Mouse (Mus musculus): Measurements from ENCODE around the gene 0610010F05Rik. TPM values are rescaled to one million over a fixed set of nuclear protein-coding genes. Genes with fewer than 3 reads are reported as not detected.

The 0610010F05Rik gene
- total and polyA plus RNA-seq, 3 experiments = 1.1 to 11.4 (median 9.0) TPM

DNA sequence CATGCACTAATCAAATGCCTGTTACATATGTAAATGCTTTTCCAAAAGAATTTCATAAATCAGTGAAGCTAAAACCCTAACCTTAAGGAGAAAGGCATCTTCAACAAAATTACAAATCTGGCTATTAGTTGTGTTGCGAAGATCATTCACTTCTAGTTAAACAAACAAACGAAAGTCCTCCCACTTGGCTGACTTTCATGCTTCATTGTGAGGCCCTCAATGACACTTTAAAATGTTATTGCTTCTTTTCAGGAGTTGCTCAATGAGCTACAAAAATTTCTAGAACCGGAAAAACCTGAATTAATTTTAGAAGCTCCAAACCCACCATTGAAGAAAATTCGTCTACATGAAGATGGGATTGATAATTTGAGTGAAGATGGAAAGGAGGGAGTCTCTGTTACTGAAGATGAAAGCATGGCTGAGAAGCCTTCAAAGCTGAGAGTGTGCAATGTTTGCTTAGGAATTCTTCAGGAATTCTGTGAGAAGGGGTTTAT is 38.9 kb upstream of the 0610010F05Rik start:
- TF ChIP-seq POLR2A (IDR thresholded peaks at IDR 0.05; ENCODE audit: insufficient read depth, low read depth, low read length) = no peak
- no peak for TF ChIP-seq EP300 (IDR thresholded peaks at IDR 0.05; ENCODE audit: insufficient read depth, low read depth, low read length)
- TF ChIP-seq CTCF (IDR thresholded peaks at IDR 0.05) = no peak

DNA sequence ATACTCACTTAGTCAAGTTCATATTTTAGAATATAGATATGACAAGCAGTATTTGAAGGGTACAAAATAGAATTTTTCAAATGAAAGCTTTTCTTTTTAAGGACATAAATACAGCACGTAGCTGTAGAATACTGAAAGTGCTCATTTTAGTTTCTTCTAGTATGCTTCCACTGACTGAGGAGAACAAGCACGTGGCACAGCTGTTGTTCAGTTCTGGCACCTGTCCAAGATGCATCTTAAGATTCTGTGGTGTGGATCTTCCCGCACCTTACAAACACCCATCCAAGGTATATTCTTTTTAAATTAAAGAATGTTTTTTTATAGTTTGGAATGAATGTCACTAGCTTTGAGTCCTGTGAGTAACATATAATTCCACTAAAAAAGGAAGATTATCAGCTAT is 33.7 kb upstream of the 0610010F05Rik start:
- Histone ChIP-seq H3K36me3 (ENCODE audit: control insufficient read depth, insufficient read depth, low read length) (peaks cover 2% of the 10 kb centered on the region; the same call in 1 of the 2 replicates), H3K4me1 (ENCODE audit: control insufficient read depth, insufficient read depth, low read length) (peaks cover 2% of the 10 kb centered on the region), H3K27me3 (ENCODE audit: control insufficient read depth, insufficient read depth, low read length) (no peaks in the 10 kb centered on the region), H3K4me3 (peak overlapping the region; percentile 96), H3K9ac (ENCODE audit: low read depth, low read length) (no peak overlapping the region), H3K27ac (no peak overlapping the region; the same call in 1 of the 2 replicates), H3K79me2 (replicated peaks; ENCODE audit: control insufficient read depth, insufficient read depth, low read length) (peaks cover 5% of the 10 kb centered on the region)
- intact Hi-C loops (cut with DNase I) = loop anchor here (10.0 kb wide), 1 partner anchor 172 kb away; the partner anchor contains the start of gene Ahsa2
- TF ChIP-seq EP300 (IDR thresholded peaks at IDR 0.05; ENCODE audit: insufficient read depth, low read depth, low read length) (no peak), POLR2A (IDR thresholded peaks at IDR 0.05; ENCODE audit: insufficient read depth, low read depth, low read length) (no peak), CTCF (IDR thresholded peaks at IDR 0.05) (no peak)
- 19% methylated on average over 3 of the region's 3 CpGs for WGBS
- no peak for DNase-seq

More for the DNA sequence above, 38.9 kb upstream of the 0610010F05Rik start:
- no peaks in the 10 kb centered on the region for H3K27me3 ChIP-seq (ENCODE audit: control insufficient read depth, insufficient read depth, low read length)
- H3K79me2 ChIP-seq (replicated peaks; ENCODE audit: control insufficient read depth, insufficient read depth, low read length) = peaks cover 2% of the 10 kb centered on the region; the same call in 1 of the 2 replicates
- WGBS = 90% methylated on average over 4 of the region's 4 CpGs
- no peak overlapping the region for H3K9ac ChIP-seq (ENCODE audit: low read depth, low read length)
- no peaks in the 10 kb centered on the region; the same call in none of the 2 replicates for H3K36me3 ChIP-seq (ENCODE audit: control insufficient read depth, insufficient read depth, low read length)
- no peak overlapping the region for H3K27ac ChIP-seq
- DNase-seq = no peak
- H3K4me1 ChIP-seq (ENCODE audit: control insufficient read depth, insufficient read depth, low read length) = no peaks in the 10 kb centered on the region
- intact Hi-C loops (cut with DNase I) = loop anchor here (10.0 kb wide), 1 partner anchor 182 kb away; no protein-coding TSS in a partner anchor
- no peak overlapping the region for H3K4me3 ChIP-seq

- peaks cover 5% of the 10 kb centered on the region for H3K79me2 ChIP-seq (replicated peaks; ENCODE audit: control insufficient read depth, insufficient read depth, low read length)
- no peak for TF ChIP-seq CTCF (IDR thresholded peaks at IDR 0.05)
- no peak for TF ChIP-seq POLR2A (IDR thresholded peaks at IDR 0.05; ENCODE audit: insufficient read depth, low read depth, low read length)
- no peak for TF ChIP-seq EP300 (IDR thresholded peaks at IDR 0.05; ENCODE audit: insufficient read depth, low read depth, low read length)
- peak overlapping the region; percentile 96 for H3K4me3 ChIP-seq
- peaks cover 2% of the 10 kb centered on the region for H3K4me1 ChIP-seq (ENCODE audit: control insufficient read depth, insufficient read depth, low read length)
- peak overlapping the region; percentile 86 for H3K9ac ChIP-seq (ENCODE audit: low read depth, low read length)
- WGBS = 4% methylated on average over 5 of the region's 5 CpGs
- intact Hi-C loops (cut with DNase I) = loop anchor here (10.0 kb wide), 1 partner anchor 172 kb away; the partner anchor contains the start of gene Ahsa2
- H3K27ac ChIP-seq = peak overlapping the region; percentile 92
- peaks cover 2% of the 10 kb centered on the region; the same call in 1 of the 2 replicates for H3K36me3 ChIP-seq (ENCODE audit: control insufficient read depth, insufficient read depth, low read length)
- no peaks in the 10 kb centered on the region for H3K27me3 ChIP-seq (ENCODE audit: control insufficient read depth, insufficient read depth, low read length)
- no peak for DNase-seq
Observed at GRCm38 (mm10) chr11:23666526-23666925, 33.1 kb upstream of the 0610010F05Rik start.

- Histone ChIP-seq H3K9ac (ENCODE audit: low read depth, low read length) (peak within 1 kb of the TSS; percentile 93), H3K4me3 (peak within 1 kb of the TSS; percentile 96), H3K27me3 (ENCODE audit: control insufficient read depth, insufficient read depth, low read length) (no peaks in the 10 kb centered on the region), H3K79me2 (replicated peaks; ENCODE audit: control insufficient read depth, insufficient read depth, low read length) (peaks cover 5% of the 10 kb centered on the region), H3K4me1 (ENCODE audit: control insufficient read depth, insufficient read depth, low read length) (peaks cover 2% of the 10 kb centered on the region), H3K36me3 (ENCODE audit: control insufficient read depth, insufficient read depth, low read length) (peaks cover 2% of the 10 kb centered on the region; the same call in 1 of the 2 replicates), H3K27ac (peak within 1 kb of the TSS; percentile 92)
- under 1% methylated on average over 49 of the region's 49 CpGs for WGBS
- peak; percentile 94 for DNase-seq
- TF ChIP-seq EP300 (IDR thresholded peaks at IDR 0.05; ENCODE audit: insufficient read depth, low read depth, low read length) (0 out of 2 replicates have a peak, but pooled peaks have one; percentile 43), POLR2A (IDR thresholded peaks at IDR 0.05; ENCODE audit: insufficient read depth, low read depth, low read length) (peak; percentile 70), CTCF (IDR thresholded peaks at IDR 0.05) (no peak)
- intact Hi-C loops (cut with DNase I) = loop anchor here (1.0 to 10.0 kb wide), 3 partner anchors 33 to 171 kb away; partner anchors contain the start of genes 0610010F05Rik, Ahsa2 and Rel
Observed at GRCm38 (mm10) chr11:23665798-23666501, 32.5 kb upstream of the 0610010F05Rik start, which contains the start of gene Pex13. Gene Pex13, minus strand, starts transcription at chr11:23665959.

- H3K4me3 ChIP-seq = peak within 1 kb of the TSS; percentile 96
- peak within 1 kb of the TSS; percentile 93 for H3K9ac ChIP-seq (ENCODE audit: low read depth, low read length)
- H3K27me3 ChIP-seq (ENCODE audit: control insufficient read depth, insufficient read depth, low read length) = no peaks in the 10 kb centered on the region
- no peak for TF ChIP-seq POLR2A (IDR thresholded peaks at IDR 0.05; ENCODE audit: insufficient read depth, low read depth, low read length)
- TF ChIP-seq EP300 (IDR thresholded peaks at IDR 0.05; ENCODE audit: insufficient read depth, low read depth, low read length) = no peak
- TF ChIP-seq CTCF (IDR thresholded peaks at IDR 0.05) = no peak
- DNase-seq = no peak
- peak within 1 kb of the TSS; percentile 92 for H3K27ac ChIP-seq
- H3K4me1 ChIP-seq (ENCODE audit: control insufficient read depth, insufficient read depth, low read length) = peaks cover 2% of the 10 kb centered on the region
- H3K36me3 ChIP-seq (ENCODE audit: control insufficient read depth, insufficient read depth, low read length) = peaks cover 2% of the 10 kb centered on the region; the same call in 1 of the 2 replicates
- peaks cover 5% of the 10 kb centered on the region for H3K79me2 ChIP-seq (replicated peaks; ENCODE audit: control insufficient read depth, insufficient read depth, low read length)
- under 1% methylated on average over 40 of the region's 40 CpGs for WGBS
- intact Hi-C loops (cut with DNase I) = loop anchor here (1.0 to 10.0 kb wide), 3 partner anchors 32 to 171 kb away; partner anchors contain the start of genes 0610010F05Rik, Ahsa2 and Rel
Observed at GRCm38 (mm10) chr11:23665311-23665786, 31.9 kb upstream of the 0610010F05Rik start, which contains the start of gene Pus10. Gene Pus10, plus strand, starts transcription at chr11:23665674.

All from heart, adult 2 months (tissue).